Mouse (Mus musculus) layer of hippocampus, adult 11-12 months (tissue): ENCODE data around the gene Vegfb.
A peak's percentile ranks its signal among the peaks of the same experiment; 100 is the strongest.

Source experiments
- DNase-seq: peaks from one replicate; pipeline ENCODE4 v3.0.0; 2022; ENCODE audit warnings: low spot score

The Vegfb gene

DNA sequence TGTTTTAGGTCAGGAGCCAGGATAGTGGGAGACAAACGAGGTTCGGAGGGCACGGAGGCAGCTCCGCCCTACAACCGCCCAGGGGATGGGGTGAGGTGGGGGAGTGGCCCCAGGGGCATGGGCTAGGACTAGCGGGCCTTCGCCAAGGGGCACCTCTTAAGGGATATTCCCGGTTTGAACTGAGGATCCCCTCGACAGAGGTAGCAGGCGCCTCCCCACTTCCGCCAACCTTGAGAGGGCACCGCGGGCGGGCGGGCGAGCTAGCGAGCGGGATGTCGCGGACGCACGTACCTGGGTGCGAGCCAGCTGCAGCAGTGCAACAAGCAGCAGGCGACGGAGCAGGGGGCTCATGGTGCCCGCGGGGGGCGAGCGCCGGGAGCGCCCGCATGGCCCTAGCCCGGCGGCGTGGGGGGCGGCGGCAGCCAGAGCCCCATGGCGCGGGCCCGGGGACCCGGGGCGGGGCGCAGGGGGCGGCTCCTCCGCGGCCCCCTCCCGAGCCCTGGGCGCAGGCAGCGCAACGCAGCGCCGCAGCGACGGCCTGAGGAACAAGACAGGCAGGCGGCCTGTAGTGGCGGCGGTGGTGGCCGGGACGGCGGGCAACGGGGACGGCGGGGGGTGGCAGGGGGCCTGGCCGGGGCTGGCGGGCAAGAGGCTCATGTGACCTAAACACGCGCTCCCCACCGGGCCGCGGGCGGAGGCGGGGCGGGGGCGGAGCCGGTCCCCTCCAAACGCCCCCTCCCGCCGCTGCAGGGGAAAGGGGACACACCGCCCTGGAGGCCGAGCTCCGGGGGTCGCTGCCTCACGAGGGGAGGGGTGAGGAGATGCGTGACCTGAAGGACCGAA, at the start of gene Vegfb:
Gene Vegfb (minus strand): TSS at position 591 of the 843 bp plus-strand sequence.
- DNase-seq = no peak

DNA sequence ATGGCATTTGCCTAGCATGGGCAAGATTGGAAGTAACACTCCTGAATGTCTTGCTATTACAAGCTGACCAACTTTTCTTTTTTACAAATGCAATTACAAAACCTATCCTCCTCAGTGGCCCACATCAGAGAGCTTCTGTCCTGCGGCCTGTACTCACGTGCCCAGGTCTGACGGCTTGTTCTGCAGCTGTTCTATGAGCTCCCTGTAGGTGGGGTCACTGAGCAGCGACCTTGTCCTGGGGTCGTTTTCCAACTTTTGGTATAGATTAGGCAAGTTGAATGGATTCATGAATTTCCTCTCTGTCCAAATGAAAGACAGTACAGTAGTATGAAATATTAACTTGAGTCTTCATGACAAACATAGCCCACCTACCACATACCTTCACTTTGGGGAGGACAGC, 46.6 kb upstream of the Vegfb start:
- DNase-seq = no peak

DNA sequence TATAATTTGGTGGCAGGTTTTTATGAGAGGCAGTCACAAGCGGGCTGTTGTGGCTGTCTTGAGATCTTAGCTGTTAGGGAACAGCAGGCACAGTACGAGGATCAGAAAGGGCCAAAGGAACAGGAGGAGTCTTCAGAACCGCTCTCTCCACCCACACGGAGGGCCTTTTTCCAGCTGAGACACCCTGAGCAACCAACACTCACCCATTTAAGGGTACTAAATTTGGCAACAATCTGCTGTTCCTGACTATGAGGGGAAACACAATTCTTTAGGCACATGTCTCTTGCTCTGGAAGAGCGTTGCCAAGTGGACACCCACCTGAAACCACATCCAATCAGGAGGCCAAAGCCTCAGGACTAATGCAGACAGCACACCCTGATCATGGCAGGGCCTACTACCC, 42.1 kb upstream of the Vegfb start:
- no peak for DNase-seq

DNA sequence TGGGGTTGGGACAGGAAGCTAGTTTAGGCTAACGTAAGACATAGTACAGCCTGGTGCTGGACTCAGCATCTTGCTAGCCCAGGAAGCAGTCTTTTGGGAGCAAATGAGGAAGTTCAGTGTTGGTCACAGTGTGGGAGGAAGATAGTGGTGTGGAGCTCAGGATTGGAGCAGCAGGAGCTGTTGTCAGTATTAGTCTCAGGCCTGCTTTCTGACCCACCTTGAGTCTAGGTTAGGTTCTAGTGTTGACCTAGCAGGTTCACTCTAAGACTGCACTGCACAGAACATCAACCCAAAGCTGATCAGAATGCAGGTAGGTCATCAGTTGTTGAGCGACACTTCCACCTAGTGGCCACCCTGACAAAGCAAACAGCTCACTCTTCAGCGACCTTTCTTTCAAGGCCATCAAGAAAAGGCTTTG, 32.8 kb upstream of the Vegfb start:
- DNase-seq = no peak

DNA sequence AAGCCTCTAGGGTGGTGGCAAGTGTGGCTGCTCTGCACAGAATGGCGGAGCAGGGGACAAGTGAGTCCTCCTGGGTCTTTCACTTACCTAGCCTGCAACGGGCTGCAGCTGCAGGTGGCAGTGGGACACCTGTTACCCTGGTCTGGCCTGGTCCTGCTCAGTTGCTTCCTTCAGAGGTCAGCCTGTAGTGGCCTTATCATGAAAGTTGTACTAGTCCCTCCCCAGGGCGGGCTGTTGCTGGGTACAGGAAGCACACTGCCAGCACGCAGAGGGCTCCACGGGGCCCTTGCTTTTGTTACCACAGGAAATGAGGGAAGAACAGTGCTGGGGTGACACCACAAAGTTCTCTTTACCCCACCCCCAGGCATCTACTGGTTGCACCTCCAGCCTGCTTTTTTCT, 31.7 kb upstream of the Vegfb start, which contains the start of gene Fermt3:
Gene Fermt3 (minus strand): TSS at position 279 of the 400 bp plus-strand sequence.
- DNase-seq = peak; percentile 69

DNA sequence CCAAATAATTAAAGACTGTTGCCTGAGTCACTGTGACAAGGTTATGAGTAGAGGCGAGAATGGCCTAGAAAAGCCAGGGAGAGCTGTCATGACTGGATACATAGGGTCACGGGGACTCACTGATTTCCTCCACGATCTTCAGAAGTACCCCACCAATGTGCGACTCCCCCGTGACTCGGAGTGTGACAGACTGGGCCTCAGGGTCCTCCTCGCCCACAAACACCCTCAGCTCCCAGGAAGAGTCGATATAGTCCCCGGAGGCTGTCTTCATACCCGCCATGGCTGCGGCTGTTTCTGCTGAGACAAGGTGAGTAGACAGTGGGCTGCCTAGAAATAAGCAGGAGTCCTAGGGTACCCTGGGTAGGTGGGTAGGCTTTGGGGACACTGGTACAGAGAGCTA, 31.1 kb upstream of the Vegfb start:
- no peak for DNase-seq

DNA sequence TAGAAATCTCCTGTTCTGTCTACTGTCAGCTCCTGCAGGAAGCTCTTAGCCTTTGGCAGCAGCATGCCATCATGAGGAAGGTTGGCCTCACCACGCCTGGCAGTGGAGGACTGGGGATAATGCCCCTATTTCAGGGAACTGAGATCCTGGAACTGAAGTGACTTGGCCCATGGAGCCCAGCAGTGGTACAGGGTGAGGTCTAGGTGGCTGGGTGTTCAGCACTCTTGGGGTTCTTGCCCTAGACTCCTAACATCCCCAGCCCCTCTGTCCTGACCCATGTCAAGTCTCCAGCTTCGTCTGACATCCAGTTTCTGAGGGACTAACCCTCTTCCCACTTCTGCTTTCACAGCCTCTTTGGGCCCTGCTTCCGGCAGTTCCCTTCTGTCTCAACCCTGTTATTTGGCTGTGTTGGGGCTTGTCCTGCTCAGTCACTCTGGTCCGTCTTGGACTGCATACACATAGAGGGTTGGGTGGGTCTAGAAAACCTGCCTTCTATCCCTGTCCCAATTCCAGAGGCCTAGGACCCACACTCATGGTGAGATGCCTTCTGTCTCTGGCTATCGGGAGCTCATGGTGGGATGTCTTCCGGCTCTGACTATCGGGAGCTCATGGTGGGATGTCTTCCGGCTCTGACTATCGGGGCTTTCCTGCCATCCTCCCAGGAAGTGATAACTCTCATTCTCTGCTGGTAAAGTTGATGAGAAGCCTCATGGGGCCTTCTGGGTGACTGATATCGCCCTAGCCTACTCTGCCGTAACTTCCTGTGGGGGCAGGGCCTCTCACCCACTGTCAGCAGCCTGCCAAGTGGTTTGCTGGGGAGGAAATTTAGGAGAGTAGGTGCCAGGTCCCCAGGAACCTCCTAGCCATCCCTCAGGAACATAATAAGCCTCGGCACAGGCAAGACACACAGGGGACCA, 30.3 kb upstream of the Vegfb start:
- DNase-seq = no peak

DNA sequence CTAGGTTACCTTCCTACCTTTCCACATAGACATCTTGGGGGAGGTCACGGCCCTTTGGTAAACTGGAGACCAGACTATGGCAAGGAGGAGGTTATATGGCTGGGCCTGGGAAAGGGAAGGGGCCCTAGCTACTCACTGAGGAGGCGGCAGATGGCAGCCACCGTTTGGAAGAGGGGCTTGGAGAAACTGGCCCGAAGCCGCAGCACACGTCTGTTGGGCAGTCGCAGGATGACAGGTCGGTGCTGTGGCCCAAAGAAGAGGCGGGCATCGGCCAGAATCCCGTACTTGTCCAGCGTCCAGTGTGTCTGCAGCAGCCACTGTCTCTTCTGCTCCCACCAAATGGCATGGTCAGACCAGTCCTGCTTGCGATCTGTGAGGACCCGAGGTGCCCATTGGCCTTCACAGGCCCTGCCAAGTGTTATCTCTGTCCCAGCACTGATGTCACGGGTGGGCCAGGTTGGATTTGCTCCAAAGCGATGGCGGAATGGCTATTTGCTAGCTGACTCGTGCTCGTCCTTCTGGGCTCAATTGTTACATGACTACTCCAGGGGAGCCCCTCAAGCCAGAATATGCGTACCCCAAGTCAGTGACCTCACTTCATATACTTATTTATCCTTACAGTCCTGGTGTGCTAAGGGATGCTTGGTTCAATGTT, 27.2 kb upstream of the Vegfb start:
- DNase-seq = no peak

DNA sequence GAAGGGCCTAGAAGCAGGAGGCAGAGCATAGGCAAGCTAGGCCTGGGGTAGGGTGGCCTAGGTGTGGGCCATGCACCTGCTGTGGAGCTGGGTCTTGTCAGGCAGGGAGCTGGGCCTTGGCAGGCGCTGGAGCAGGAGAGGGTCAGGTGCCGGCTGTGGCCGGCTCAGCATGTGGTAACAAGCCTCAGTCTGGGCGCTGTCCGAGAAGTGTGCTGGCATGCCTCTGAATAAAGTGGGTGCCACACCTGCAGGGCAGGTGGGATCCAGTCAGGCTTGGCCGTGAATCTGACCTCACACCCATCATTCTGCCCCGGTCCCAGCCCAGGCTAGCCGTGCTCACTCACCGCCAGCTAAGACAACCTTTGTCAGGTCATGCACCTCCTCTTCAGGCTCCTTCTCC, 26.5 kb upstream of the Vegfb start:
- DNase-seq = no peak

DNA sequence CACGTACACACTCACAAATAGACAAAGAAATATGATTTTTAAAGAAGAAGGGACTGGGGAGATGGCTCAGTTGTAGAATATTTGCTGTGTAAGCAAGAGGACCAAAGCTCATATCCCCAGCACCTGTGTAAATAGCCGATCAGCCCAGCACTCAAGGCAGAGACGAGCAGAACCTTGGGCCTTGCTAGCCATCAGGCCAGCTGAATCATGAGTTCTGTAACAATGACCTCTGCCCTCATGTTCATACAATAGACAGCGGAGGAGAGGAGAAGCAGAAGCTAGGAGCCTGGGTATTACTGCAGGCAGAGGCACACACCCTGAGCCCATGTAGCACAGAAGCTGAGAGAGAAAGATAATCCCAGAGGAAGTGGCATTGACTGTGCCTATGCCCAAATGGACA, 25.0 kb upstream of the Vegfb start:
- DNase-seq = no peak

DNA sequence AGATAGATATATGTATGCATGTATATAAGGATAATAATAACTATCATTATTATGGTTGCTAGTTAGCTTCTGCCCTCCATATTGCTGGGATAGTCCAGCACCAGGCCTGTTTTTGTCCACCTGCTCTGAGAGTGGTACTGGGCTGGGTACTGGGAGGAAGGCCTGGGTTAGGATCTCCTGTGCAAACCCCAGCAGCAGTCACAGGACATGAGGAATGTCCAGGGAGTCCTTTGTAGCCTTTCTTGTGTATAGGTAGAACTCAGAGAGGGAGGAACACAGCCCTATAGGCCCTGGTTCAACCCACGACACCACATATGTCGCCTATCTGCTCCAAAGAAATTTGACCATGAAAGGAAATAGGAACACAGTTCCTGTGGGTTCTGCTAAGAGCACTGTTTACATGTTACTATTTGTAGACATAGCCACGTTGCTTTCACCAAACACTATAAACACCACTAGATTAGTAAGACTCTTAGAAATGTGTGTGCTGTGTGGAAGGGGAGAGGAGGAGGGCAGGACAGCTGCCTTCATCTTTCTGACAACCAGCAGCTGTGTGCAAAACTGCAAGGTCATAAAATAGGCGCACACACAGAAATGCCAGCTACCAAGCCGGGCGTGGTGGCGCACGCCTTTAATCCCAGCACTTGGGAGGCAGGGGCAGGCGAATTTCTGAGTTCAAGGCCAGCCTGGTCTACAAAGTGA, 19.6 kb upstream of the Vegfb start:
- DNase-seq = no peak

DNA sequence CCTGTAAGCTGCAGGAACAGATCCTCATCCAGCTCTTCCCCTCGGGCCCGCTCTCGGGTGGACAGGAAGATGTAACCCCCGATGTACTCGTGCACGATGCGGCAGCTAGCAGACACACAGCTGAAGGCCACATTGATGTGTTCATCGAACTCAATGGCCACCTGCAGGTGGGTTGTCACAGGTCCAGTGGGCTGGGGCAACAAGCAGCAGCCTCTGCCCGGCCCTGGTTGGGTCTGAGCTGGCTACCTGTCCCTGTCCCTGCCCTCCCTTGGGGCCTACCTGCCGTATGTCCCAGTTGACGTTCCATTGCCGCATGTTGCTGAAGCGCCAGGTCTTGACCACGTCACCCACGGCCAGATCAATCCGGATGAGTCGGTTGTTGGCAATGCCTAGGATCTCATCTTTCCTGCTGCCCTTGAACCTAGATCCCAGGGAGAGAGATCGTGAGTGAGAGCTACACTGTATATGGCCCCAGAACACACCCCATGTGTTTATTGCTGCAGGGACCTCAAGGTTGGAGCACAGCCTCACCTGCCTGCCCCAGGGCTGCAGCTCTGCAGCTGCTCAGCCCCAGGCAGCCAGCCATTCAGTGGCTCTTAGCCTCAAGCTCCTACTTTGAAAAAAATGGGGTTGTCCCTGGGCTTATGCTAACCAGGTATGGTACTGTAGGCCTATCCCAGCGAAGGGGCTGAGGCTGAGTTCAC, 12.1 kb upstream of the Vegfb start:
- DNase-seq = no peak

DNA sequence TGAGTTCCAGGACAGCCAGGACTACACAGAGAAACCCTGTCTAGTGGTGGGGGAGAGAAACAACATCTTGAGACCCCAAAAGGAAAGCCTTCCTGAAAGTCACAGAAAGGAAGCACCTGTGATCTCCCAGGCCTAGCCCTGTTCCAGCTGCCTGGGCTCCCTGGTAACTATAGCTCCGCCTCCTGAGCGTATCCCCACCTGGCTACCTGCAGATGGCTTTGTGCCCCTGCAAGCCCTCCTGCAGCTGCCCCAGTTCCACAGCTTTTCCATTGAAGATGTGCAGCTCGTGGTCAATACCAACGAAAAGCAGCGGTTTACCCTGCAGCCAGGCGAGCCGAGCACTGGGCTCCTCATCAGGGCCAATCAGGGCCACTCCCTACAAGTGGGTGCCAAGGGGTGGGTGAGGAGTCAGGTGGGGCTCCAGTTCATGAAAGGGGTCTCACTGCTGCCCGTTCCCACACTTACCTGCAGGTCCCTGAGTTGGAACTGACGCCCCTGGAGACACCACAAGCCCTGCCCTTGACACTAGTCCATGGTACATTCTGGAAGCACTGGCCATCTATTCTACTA, 10.4 kb upstream of the Vegfb start:
- DNase-seq = no peak

DNA sequence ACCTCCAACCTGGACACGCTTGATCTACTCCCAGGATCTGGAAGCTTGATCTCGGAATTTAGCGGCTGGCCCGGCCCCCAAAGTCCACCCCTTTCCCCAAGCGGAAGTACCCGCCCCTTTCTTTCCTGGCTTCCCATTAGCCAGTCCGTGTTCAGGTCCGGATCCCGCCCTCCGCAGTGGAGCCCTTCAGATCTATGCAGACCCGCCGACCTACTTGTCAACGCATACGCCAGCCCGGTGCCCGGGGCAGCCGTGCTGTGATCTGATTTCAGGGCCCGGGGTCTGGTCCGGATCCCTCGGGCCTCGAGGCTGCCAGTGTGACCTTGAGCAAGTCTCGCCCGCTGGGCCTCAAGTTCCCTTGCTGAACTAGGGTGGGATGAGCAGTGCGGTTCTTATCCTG, 8.6 kb upstream of the Vegfb start, which contains the start of the genes Nudt22 and Trpt1:
Gene Nudt22 (minus strand): TSS at position 112 of the 400 bp plus-strand sequence.
Gene Trpt1 (plus strand): TSS at position 126 of the 400 bp plus-strand sequence.
- DNase-seq = peak; percentile 83

DNA sequence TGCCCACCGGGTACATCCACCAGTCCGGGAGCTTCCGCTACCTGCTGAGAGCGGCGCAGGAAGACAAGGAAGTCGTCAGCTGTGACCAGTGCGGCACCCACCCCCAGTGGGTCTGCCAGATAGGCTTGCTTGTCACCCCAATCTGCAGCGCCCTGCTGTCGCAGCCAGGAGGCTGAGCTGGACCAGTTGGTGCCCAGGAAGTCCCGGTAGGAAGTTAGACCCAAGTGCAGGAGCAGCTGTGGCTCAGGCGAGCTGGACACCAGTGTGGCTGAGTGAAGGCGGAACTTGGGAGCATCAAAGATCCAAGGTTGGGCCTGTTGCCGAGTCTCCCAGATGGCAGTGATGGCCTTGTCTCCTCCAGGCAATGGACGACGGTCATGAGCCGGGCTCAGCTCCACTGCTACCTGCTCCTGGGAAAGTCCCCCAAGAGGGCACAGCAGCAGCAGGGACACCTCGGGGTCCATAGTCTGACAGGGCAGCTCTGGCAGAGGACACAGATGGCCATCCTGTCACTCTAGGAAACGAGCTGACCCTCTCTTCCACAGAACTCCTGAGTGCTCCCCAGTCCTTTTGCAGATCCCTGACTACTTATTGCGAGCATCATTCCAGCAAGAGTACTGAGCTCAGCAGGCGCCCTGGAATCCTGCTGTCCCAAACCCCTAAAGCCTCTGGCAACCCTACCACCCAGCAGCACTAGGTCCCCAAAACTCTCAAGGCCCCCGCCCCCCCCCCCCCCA, 8.0 kb upstream of the Vegfb start:
- no peak for DNase-seq

DNA sequence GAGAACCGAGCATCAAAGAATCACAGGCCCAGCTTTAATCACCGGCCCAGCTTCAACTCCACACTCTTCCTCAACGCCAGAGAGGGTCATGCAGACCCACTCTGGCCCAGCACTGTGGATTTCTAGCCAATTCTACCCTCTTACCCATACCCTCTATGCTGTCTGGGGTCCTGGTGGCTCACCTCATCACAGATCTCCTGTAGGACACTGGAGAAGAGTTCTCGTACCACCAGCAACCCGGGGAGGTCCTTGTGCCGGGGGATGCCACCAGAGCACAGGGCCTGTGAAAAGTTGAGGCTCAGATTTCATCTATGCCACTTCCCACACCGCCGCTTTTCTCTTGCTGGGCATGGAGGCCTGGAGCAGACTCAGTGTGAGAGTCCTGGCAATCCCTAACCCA, 7.0 kb upstream of the Vegfb start:
- no peak for DNase-seq

DNA sequence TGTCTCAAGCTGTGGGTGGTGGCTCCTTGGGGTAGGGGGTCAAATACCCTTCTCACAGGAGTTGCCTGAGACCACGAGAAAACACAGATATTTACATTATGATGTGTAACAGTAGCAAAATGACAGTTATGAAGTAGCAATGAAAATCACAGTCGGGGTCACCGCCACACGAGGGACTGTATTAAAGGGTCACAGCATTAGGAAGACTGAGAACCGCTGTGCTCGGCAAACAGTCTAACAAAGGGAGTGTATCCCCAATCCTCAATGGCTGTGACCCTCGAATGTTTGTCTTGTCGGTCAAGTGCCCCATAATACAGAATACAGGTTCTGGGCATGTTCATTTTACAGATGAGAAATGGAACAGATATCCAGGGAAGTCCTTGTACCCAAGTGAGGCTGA, 6.6 kb upstream of the Vegfb start:
- DNase-seq = no peak

DNA sequence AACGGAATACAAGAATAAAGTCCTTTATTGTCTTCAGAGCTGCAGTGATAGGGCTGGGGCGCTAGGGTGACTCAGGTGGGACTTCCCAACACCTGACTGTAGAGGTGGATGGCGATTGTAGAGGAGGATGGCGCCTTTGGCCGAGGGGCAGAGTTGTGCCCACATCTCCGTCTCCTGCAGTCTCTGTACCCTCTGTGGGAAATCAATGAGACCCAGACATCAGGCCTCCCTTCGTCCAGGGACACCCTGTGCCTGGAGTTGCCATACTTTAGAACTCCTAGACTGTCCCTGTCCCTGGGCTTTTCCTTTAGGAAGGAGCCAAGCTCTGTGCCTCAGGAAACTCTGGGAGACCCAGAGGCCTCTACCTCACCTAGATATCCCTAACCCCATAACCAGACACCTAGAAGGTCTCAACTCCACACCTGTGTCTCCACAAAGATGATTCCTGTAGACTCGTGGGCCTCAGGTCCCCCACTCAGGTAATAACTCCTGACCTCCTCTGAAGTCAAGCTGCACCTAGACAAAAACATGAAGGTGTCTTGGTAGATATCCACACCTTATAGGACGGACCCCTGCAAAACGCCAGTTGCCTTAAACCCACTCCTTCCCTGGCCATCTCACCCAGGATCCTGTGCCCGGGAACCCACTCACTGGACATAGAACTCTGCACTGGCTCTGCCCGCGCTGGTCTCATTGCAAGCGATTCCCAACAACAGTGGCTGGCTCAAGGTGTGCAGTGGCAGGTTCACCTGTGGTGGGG, 5.7 kb upstream of the Vegfb start:
- DNase-seq = no peak
